In the genomic region with DNA sequence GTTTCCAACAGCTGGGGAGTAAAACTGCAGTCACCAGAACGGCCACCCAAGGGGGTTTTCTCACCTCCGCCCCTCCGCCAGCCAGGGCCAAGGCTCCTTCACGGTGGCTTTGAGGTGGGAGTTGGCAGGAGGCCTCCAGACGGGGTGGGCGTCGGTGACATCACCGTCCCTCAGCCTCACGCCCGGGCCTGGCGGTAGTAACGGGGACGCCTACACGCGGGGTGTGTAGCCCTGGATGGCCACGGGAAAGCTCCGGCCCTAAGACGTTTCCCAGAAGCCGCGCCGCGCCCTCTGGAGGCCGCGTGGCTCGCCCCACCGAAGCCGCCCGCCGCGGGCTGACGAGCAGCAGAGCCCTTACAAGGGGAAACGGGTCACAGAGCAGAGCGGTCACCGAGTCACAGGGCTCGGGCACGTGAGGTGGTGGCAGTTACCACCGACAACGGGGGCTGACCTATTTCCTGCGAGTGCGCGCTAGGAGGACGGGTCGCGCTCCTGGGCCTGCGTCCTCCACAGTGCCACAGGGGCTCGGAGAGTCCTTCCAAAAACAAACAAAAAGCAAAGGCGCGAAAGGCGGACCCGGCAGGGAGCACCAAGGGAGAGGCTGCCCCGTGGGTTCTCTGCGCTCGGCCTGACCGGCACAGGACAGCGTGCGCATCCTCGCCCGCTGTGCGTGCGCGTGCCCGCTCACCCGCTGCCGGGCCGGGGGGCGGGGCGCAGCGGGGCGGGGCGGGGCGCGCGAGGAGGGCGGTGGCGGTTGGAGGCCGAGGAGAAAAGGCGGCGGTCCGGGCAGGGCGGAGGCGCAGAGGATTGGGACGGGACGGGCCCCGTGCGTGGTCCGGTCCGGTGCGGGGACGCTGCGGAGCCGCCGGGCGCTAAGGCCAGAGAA, we compare ENCODE assay signal across 8 mouse cellular contexts. TPM values are rescaled to one million over a fixed set of nuclear protein-coding genes. Genes with fewer than 3 reads are reported as not detected.
DNase-seq lines count a peak whose midpoint lies in the region; ATAC-seq and TF ChIP-seq lines count a peak whose summit lies in the region.

A gene (plus strand): TSS at position 753 of the 886 bp plus-strand sequence.

- no peaks in the 10 kb centered on the region for H3K36me3 ChIP-seq in hindbrain, embryonic 11.5 days (ENCODE audit: control insufficient read depth, insufficient read depth, low read length)
- no peaks in the 10 kb centered on the region for H3K36me3 ChIP-seq in lung, embryonic 16.5 days (ENCODE audit: control insufficient read depth, insufficient read depth, low read length)
- no peaks in the 10 kb centered on the region for H3K36me3 ChIP-seq in thymus, adult 2 months (ENCODE audit: control insufficient read depth, insufficient read depth, low read length)

- TF ChIP-seq CTCF in thymus, adult 2 months (IDR thresholded peaks at IDR 0.05; ENCODE audit: borderline replicate concordance, control insufficient read depth, extremely low read depth, insufficient read depth, low read length, poor library complexity) = peak; percentile 73; the same call in 1 of the 2 replicates

- peak; percentile 71; the same call in 1 of the 2 replicates for TF ChIP-seq POLR2A in thymus, adult 2 months (IDR thresholded peaks at IDR 0.05; ENCODE audit: control insufficient read depth, extremely low read depth, insufficient read depth, low read length, poor library complexity)

- peak; percentile 97 for DNase-seq in Muller cell, postnatal 12 days (ENCODE audit: inconsistent ontology term)
- peak; percentile 94 for DNase-seq in cerebellum, adult 9-11 months
- DNase-seq in frontal cortex, adult 2 months (ENCODE audit: extremely low spot score in 1 of 2, low spot score in 1 of 2) = peak; percentile 71 to 85
- DNase-seq in hindbrain, embryonic 11.5 days (ENCODE audit: low spot score) = peak; percentile 93
- DNase-seq in layer of hippocampus, adult 9-11 months = peak; percentile 91
- DNase-seq in ovary, adult 18-20 months (ENCODE audit: low spot score) = peak; percentile 84
- peak; percentile 86 for DNase-seq in thymus, adult 2 months

- H3K27me3 ChIP-seq in hindbrain, embryonic 11.5 days (ENCODE audit: control insufficient read depth, insufficient read depth, low read length) = no peaks in the 10 kb centered on the region
- H3K27me3 ChIP-seq in lung, embryonic 16.5 days (ENCODE audit: control insufficient read depth, insufficient read depth, low read depth, low read length) = no peaks in the 10 kb centered on the region
- no peaks in the 10 kb centered on the region; the same call in 1 of the 2 replicates for H3K27me3 ChIP-seq in thymus, adult 2 months (ENCODE audit: control insufficient read depth, insufficient read depth, low read length)

- H3K9ac ChIP-seq in hindbrain, embryonic 11.5 days (ENCODE audit: low read depth, low read length) = peak within 1 kb of the TSS; percentile 93
- peak within 1 kb of the TSS; percentile 94 for H3K9ac ChIP-seq in lung, embryonic 16.5 days (ENCODE audit: low read length)

- H3K4me1 ChIP-seq in hindbrain, embryonic 11.5 days (replicated peaks; ENCODE audit: control insufficient read depth, insufficient read depth, low read length) = no peaks in the 10 kb centered on the region
- H3K4me1 ChIP-seq in lung, embryonic 16.5 days (replicated peaks; ENCODE audit: control insufficient read depth, insufficient read depth, low read length) = 0 out of 2 replicates have a peak, but pooled peaks cover 2% of the 10 kb centered on the region
- no peaks in the 10 kb centered on the region; the same call in 1 of the 2 replicates for H3K4me1 ChIP-seq in thymus, adult 2 months (replicated peaks; ENCODE audit: control insufficient read depth, insufficient read depth, low read length)

- peak within 1 kb of the TSS; percentile 87 for H3K4me2 ChIP-seq in hindbrain, embryonic 11.5 days (replicated peaks; ENCODE audit: low read depth, low read length)
- peak within 1 kb of the TSS; percentile 94 for H3K4me2 ChIP-seq in lung, embryonic 16.5 days (ENCODE audit: low read depth, low read length)

- H3K27ac ChIP-seq in hindbrain, embryonic 11.5 days (ENCODE audit: low read depth, low read length) = peak within 1 kb of the TSS; percentile 95
- peak within 1 kb of the TSS; percentile 97 for H3K27ac ChIP-seq in lung, embryonic 16.5 days (ENCODE audit: low read length)
- peak within 1 kb of the TSS; percentile 63 for H3K27ac ChIP-seq in thymus, adult 2 months (ENCODE audit: control insufficient read depth, insufficient read depth, low read length)

- H3K4me3 ChIP-seq in hindbrain, embryonic 11.5 days (ENCODE audit: low read depth, low read length) = peak within 1 kb of the TSS; percentile 95
- peak within 1 kb of the TSS; percentile 80 for H3K4me3 ChIP-seq in lung, embryonic 16.5 days (ENCODE audit: low read length)
- H3K4me3 ChIP-seq in thymus, adult 2 months (ENCODE audit: control insufficient read depth, insufficient read depth, low read length) = peak within 1 kb of the TSS; percentile 63

- WGBS in hindbrain, embryonic 11.5 days = under 1% methylated on average over 61 of the region's 93 CpGs
- WGBS in lung, embryonic 16.5 days = under 1% methylated on average over 46 of the region's 93 CpGs
- WGBS in thymus, adult 2 months = under 1% methylated on average over 83 of the region's 93 CpGs

- H3K9me3 ChIP-seq in hindbrain, embryonic 11.5 days (ENCODE audit: control insufficient read depth, low read length) = no peaks in the 10 kb centered on the region
- no peaks in the 10 kb centered on the region for H3K9me3 ChIP-seq in lung, embryonic 16.5 days (ENCODE audit: control insufficient read depth, low read length)

- ATAC-seq in hindbrain, embryonic 11.5 days (ENCODE audit: low FRiP score) = peak; percentile 94
- peak; percentile 96 for ATAC-seq in lung, embryonic 16.5 days (ENCODE audit: low read depth)

RNA-seq across cellular contexts. Expression of the gene that starts here (rescaled TPM):
- 5.8 TPM in 2 replicates for polyA plus RNA-seq in frontal cortex, adult 2 months (2012; rRNA removed)
- 38.0 and 39.2 TPM in 2 replicates for polyA plus RNA-seq in hindbrain, embryonic 11.5 days (2014; fragmentation: Nextera tagmentation; extraction: Ambion mirVana)
- polyA plus RNA-seq in lung, embryonic 16.5 days (2015; fragmentation: Nextera tagmentation; extraction: Ambion mirVana) = 33.1 and 34.8 TPM in 2 replicates
- 1.3 and 1.6 TPM in 2 replicates for polyA plus RNA-seq in thymus, adult 2 months (2012; rRNA removed)

Comparison
In these comparisons a context has a peak if more than half of its experiments do, and no peak if none do; other contexts are left out.
1. Peak in every context shown above with its lines: DNase-seq, ATAC-seq, H3K4me3 ChIP-seq and H3K27ac ChIP-seq.